Mouse (Mus musculus) layer of hippocampus, postnatal 10 days (tissue): ENCODE measurements around the gene Sema4d. TPM values are rescaled to one million over a fixed set of nuclear protein-coding genes. Genes with fewer than 3 reads are reported as not detected.

Experiments used
- DNase-seq, 2 experiments: peaks; one replicate each; pipeline ENCODE4 v3.0.0; 2021; ENCODE audit warnings: low spot score in 2 of 2
- total RNA-seq, 2 experiments: library from RNA; stranded (reverse); gene quantifications; 2 replicates each; pipeline ENCODE4 v1.2.3; 2021

The Sema4d gene
- total RNA-seq, 2 experiments from 2014 or later: 85.2 to 96.2 TPM

DNA sequence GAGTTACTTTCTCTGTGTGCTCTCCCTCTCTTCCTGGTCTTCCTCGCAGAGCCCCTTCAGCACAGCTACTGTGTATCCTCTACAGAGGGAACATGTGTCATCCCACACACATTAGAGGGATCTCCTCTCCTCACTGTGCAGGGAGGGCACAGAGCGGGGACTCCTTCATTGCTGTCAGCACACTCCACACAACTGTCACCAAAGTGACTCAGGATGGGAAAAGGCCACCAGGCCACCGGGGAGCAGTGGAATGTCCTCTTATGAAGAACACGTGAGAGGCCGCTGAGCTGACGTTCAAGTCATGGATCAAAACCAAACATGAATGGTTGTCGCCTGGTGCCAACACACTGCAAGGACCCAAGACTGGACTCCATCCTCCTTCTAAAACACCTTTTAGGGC is 38.0 kb downstream of the Sema4d start:
- DNase-seq: no peak

DNA sequence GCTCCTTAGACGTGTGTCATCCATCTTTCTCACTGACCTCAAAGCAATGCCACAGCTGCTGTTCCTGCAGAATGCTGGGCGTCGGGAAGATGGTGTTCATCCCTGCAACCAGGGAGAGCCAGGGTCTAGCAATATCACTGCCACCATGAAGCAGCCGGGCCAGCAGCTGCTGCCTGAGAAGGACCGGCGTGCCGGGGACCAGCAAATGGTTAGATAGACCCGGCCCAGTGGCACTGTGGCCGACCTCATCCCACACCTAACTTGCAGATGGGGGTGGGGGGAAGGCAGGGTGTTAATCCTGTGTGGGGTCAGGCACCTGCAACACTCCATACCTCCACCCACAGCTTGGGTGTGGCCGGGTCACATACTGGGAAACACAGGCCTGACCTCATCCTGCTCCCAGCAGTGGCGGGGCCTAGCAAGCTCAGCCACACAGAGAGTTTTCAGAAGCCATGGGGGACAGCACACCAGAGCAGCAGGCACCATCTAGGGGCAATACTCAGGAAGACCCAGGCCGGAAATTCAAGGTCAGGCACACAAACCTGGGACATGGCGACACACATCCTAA is 38.9 kb downstream of the Sema4d start:
- DNase-seq: no peak

DNA sequence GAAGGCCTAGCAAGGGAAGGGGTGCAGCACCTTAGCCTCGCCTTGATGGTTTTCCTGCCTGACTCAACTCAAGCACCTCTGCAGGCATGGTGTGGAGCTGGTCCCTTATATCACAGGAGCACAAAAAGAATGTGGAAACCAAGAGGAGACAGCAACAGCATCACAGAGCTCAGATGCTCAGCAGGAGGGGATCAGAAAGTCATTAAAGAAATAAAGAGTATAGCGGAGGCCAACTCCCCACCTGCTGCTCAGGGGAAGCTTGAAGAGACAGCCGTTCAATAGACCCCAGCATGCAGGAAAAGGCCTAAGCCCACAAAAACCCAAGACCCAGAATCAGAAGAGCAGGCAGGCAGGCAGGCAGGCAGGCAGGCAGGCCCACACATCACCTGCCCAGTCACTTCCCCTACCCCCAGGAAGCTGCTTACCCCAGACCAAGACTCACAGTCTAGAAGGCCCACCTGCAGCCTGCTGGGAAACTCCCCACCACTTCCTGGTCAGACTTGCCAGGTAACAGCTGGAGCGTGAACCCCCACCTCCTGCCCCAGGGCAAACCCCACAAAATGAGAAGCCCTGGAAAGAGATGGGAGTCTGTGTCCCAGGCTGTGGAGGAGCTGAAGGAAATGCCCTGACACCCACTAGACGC is 39.6 kb downstream of the Sema4d start:
- DNase-seq: no peak

DNA sequence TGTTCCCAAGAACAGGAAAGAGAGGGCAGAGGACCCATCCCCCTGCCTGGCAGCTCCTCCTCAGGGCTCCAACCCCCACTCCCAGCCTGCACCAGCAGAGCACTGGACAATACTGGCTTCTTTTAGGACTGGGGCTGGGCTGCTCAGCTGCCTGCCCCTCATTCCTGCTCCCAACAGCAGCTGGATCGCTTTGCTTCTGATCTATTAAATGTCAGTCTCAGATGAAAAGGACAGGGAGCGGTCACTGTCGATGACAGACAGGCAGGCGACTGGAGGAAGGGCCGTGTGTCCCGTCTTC is 40.4 kb downstream of the Sema4d start:
- DNase-seq: peak in 1 of 2 experiments; percentile 39

DNA sequence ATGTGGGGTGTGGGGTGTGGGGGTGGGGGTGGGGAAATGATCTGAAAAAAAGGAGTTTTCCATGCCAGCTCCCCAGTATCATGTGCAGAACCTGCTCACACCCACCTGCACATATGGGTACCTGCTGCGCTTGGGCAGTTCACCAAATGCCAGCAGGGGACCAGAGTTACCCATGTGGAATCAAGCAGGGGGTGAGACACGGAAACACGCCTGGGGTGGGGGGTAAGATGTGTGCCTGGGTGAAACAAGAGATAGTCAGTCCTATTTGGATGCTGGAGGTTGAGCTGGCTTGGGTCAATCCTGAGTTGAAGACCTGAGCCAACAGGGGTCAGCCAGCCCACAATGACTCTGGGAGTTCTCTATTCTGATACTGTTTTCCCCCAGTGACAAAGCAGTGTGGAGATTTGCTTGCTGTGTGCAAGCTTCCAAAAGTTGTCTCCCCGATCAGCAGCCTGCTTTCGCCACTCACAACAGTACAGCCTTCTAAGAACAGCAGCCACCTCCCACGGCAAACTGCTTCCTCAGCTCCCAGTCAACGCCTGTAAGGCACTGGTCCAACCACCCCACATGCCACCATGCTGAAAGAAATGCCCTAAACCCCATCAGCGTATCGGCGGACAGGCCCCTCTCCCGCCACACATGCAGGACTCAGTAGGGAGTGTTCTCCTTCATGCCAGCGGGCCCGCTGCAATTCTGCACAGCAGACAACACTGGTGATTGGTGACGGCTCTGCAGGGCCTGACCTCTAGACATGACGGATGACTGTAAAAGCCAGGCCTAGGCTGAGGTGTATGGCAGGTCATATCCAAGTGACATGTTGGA is 41.0 kb downstream of the Sema4d start:
- peak in 1 of 2 experiments; percentile 38 for DNase-seq

DNA sequence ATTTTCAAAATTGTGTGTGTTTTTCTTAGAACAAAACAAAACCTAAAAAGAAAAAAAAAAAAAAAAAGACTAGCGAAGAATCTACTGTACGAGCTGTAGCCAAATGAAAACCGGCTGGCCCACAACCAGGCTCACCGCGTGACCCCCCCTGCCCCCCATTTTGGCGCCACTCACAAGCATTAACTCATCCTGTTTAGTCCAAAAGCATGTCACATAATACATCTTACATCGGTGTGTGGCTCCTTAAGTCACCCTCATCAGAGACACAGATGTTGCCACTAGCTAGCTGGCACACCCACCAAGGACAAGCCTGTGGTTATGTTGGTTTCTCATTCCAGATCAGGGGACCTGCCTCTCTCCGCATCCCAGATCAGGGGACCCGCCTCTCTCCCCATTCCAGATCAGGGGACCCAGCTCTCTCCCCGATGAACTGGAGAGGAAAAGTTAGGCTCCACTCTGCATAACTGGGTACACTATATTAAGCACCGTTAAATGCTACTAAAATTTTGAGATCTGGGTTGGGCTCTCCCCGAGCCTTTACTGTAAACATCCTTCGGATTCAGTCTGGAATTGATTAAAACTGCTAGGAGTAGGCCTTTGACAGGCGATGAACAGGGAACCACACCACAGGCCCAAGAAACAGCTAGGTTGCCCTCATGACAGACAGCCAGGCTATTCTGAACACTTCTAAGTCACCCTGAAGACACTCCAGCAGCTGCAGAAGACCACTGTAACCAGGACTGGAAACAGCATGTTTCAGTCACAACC is 43.8 kb downstream of the Sema4d start:
- no peak for DNase-seq

DNA sequence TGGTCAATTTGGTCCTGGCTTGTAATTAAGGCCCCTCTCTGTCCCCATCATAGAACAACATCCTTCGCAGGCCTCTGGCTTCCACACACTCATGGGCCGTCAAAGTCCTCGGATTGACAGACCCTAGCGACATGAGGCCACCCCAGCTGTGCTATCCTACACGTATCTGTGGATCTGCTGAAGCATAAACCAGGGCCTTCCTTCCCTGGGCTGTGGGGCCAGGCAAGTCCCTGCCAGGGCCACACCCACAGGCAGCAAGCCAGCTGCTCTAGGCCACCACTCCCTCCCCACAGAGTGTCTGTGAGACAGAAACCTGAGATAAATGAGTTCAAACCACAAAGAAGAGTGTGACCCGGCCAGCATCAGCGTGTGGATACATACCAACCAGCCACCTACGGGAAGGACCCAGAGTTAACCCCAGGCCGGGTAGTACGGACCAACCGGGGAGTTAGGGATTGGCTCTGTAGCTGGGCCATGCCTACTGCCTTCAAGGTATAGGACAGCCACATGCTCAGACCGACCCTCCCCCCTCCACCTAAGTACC is 45.5 kb downstream of the Sema4d start:
- no peak for DNase-seq

DNA sequence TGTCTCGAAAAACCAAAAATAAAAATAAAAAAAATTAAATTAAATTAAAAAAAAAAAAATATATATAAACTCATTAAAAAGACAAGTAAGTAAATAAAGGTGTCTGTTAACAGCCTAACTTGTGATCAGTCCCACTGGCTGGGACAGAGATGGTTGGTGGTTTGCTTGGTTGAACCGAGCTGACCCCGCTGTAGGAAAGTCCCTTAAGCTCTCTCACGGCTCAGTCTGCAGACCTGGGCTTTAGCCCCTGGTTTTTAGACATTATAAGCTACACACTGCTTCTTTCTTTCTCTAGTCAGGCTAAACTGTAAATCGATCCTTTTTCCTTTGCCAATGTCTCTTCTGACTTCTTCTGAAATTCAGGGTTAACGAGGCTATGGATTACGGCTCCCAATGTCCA is 46.5 kb downstream of the Sema4d start:
- DNase-seq: no peak

DNA sequence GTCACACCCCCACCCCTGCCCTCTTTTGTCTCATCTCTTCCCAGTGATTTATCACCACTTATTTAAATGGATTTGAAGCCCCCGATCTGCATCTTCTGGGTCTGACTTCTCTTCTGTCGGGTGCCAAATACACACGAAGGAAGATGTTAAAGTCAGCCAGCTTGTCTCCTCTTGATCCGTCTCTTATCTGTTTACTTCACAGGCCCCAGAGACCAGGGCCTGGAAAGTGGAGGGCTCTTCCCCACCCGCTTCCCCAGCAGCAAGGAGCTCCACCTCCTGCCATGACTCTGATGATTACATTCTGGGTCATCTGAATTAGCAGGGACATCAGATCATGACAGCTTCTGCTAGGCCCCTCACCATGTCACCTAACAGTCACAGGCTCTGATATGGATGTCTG is 47.7 kb downstream of the Sema4d start:
- no peak for DNase-seq

DNA sequence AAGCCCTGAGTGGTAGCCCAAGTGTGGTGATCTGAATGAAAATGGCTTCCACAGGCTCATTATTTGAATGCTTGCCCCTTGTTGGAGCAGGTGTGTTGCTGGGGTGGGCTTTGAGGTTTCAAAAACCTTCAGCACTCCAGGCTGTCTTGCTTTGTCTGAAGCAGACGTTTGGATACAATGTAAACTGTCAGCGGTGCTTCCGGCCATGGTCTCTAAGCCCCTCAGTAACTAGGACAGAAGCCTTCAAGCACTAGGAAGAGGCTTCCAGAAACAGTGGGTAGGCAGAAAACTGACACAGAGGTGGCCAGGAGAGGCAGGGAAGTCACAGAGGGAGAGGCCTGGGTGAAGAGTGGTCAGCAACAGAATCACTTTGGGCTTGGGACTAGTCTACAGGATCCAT is 49.7 kb downstream of the Sema4d start:
- DNase-seq: no peak

DNA sequence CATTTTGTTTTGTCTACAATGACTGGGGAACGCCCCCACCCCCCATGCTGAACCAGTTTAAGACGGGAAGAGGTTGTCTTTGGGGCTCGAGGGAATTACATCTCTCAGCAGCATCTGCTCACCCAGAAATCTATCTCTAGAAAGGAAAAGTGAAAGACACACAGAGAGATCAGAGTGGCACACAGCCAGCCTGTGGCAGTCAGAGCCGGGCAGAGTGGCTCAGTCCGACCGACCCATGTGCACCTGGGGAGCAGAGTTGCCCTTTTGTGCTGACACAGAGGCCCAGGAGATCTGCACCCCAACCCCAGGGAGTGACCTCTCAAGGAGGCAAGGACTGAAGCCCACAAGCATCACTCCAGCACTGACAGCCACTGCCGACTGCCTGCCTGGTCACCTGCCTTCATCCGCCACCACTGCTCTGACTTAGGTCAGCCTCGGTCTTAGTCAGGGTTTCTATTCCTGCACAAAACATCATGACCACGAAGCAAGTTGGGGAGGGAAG is 50.9 kb downstream of the Sema4d start:
- DNase-seq: no peak

DNA sequence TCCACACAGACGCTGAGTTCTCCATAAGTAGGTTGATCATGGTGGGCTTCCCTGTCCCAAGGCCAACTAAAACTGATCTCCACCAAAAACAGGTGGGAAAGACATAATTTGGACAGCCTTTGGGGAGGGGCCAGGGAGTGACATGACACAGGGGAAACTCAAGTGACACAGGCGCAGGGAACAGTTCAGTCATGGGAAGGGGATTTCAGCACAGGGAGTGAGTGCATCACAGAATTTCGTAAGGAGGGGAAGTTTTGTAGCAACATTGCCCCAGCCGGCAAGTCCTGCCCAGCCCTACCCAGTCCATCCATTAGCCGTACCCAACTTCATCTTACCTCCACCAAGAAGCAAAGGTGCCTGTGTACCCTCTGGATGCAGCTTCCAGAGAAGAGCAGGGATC is 52.8 kb downstream of the Sema4d start:
- no peak for DNase-seq

DNA sequence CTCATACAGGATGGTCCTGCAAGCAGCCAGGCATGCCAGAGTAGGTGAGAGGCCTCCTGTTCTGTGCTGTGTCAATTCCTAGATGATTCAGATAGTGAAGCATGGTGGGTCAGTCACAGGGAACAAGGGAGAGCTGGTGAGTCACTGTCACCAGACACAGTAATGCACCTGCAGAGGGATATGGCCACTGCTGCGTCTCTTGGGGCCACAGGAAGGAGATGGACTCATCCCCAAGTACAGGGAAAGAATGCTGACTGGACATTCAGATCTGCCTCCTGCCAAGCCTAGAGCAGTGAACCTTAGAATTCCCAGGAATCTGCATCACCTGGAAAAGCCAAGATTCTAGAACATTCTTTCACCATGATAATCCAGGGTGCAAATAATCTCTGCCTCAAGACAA is 53.8 kb downstream of the Sema4d start:
- no peak for DNase-seq

DNA sequence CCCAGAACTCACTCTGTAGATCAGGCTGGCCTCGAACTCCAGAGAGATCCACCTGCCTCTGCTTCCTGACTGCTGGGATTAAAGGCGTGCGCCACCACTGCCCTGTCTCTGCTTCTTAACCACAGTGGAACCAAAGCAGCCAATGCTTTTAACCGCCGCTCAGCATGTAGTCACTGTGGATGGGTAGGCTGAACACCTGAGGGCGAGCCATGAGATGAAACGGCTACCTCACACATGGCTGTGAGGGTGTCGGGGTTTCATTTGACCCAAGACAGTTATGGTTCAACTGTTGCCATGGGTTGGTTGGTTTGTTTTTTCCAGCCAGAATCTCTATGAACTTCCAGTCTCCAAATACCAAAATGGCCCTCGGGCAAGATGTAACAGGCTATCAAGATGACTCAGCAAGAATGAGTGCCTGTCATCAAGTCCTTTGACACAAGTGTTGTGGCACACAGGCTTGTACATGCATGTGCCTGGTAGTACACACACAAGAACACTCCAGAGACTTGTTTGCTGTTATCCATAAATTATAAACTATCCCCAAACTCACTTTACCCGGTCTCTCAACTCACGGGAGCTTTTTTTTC is 54.9 kb downstream of the Sema4d start:
- DNase-seq: no peak

DNA sequence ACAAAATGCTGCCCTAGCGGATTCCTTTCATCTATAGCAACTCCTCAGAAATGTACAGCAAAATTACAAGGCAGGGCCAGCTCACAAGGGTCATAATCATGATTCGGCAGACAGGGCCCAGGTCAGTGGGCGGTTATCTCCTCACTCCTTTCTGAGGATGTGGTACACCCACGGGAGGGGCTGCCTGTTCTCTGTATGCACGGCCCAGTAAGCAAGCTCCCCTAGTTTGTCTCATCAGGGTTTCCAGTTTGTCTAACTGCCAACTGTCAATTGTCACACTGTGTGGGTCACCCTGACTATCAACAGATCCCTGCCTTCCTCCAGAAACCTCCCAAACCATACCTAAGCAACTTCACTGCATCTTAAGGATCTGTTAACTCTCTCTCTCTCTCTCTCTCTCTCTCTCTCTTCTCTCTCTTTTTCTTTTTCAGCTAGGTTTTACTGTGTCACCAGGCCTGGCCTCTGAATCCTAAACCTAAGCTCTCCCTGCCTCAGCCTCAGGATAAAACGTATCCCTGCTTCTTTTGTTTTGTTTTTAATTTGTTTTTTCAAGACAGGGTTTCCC is 55.5 kb downstream of the Sema4d start:
- no peak for DNase-seq

DNA sequence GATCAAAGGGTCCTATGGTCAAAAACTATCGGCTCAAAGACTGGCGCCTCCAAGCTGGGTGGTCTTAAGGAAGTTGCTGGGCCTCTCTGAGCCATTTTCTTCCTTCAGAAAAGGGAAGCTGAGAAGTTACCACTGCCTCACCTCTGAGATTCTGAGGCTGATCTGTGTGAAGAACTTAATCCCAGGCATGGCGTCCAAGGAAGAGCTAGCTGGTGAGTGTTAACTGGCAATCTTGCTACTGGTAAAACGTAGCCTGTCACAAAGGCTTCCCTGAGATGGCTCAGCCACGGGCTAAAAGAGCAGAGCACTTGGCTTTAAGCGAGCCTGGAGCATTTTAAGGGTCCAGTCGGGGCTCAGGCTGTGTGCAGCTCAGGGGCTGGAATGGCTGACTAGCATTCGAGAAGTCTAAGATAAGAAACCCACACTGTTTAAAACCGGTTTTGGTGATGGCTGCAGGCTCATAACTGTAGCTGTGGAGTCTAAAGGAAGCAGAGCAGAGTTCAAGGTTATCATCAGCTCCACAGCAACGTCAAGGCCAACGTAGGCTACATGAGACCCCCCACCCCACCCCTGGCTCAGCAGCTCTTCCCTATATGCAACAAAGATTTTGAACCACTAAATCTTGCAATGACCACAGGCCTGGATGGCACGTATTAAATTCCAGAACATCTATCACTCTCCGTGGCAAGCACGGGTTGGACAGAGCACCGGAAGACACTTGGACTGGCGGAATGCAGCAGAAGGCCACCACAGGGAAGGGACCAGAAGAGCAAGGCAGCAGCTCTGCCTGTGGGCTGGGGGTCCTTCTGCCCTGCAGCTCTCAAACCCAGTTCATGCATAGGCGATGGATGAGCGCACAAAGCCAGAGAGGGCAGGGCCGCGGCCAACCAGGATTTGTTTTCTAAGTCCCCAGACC is 56.3 kb downstream of the Sema4d start:
- no peak for DNase-seq

DNA sequence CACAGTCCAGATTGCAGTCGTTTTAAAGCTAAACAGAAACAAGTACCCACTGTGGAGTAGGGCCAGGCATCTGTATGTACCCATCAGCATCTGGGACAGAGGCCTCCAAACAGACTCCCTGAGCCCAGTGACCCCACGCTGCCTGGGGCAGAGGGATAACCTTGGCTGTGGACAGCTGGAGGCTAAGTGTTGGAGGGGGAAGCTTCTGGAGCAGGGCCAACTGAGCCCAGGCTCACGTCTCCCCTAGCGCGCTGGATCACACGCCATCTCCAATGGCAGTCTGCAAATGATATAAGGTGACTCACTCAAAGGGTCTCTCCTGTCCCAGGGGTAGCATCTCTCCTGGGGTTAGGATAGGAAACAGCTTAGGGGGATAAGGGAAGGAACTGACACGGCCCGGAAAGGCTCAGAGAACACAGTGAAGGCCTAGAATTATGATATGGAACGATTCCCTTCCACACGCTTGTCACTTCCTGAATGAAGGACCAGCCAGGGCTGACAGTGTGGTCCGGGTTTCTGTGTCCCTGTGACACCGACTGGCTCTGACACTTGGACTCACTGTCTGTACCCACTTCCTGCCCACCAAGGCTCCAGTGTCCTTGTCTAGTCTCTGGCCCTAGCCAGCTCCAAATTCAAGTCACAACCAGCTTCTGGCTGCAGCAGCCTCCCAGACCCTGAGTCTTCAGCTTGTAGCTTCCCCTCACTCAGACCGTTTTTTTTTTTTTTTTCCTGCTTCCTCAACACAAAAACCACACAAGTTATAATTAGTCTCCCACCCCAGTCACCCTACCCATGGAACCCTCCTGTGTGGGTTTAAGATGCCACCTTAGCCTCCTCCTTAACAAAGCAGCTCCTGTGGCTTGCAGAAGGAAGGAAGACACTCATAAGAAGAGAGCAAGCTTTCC is 57.3 kb downstream of the Sema4d start:
- no peak for DNase-seq

DNA sequence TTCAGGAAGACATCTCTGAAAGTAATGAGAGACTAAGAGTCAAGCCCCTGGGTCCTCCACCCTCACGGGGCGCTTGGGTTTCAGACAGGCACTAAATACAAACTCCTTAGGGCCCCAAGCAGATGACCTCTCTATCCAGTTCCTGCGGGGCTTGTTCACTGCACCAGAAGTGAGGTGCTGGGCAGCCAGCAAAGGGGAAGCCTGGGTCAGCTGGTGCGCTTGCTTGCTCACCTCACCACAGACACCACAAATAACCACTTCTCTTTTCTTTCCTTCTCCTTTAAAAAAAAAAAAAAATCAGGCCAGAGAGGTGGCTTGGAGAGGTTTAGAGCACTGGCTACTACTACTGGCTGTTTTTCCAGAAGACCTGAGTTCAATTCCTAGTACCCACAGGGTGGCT is 59.0 kb downstream of the Sema4d start:
- DNase-seq: no peak
